14 mouse cellular contexts compared by ENCODE assay signal in genomic region chr14:57084180-57084668, GRCm38 (mm10). TPM values are rescaled to one million over a fixed set of nuclear protein-coding genes. Genes with fewer than 3 reads are reported as not detected.
DNase-seq lines count a peak whose midpoint lies in the region; ATAC-seq and TF ChIP-seq lines count a peak whose summit lies in the region.
"Had no signal": no experiment of that assay in that cellular context is flagged by ENCODE, and none has a peak within 500 bp of the region (broad histone marks: within the 10 kb centered on the region; RNA-seq: fewer than 3 reads in every experiment).

No protein-coding gene starts in this region.

- H3K4me2 ChIP-seq in embryonic facial prominence, embryonic 15.5 days (replicated peaks), result no peak overlapping the region
- 0 out of 2 replicates have a peak overlapping the region, but pooled peaks have one; percentile 9 for H3K4me2 ChIP-seq in kidney, postnatal 0 days (ENCODE audit: low read length)
- no peak overlapping the region for H3K4me2 ChIP-seq in lung, embryonic 16.5 days (ENCODE audit: low read depth, low read length)
- no peak overlapping the region for H3K4me2 ChIP-seq in hindbrain, postnatal 0 days (ENCODE audit: low read depth, low read length)
- H3K4me2 ChIP-seq: liver, embryonic 15.5 days had no signal

- no peak for TF ChIP-seq CTCF in kidney, postnatal 0 days (IDR thresholded peaks at IDR 0.05; ENCODE audit: low read depth)
- TF ChIP-seq CTCF in hindbrain, postnatal 0 days (IDR thresholded peaks at IDR 0.05; ENCODE audit: low read depth), result no peak

- DNase-seq in 416B (ENCODE audit: low read depth), result peak; percentile 59
- peak; percentile 79 for DNase-seq in kidney, postnatal 0 days (ENCODE audit: low spot score)
- DNase-seq in thymus, postnatal 4 days, result no peak
- no peak for DNase-seq in hindbrain, postnatal 0 days (ENCODE audit: low spot score)
- DNase-seq in frontal cortex, postnatal 25 days (ENCODE audit: low spot score in 2 of 2), result no peak
- DNase-seq in adrenal gland, postnatal 25 days, result no peak
- DNase-seq: adrenal gland, adult 2 months; cerebellum, adult 8-10 months; retina, postnatal 1 day had no signal

- H3K4me1 ChIP-seq in embryonic facial prominence, embryonic 15.5 days, result 0 out of 2 replicates have a peak, but pooled peaks cover 9% of the 10 kb centered on the region
- 0 out of 2 replicates have a peak, but pooled peaks cover 4% of the 10 kb centered on the region for H3K4me1 ChIP-seq in kidney, postnatal 0 days (replicated peaks; ENCODE audit: insufficient read depth, low read length)
- peaks cover 21% of the 10 kb centered on the region for H3K4me1 ChIP-seq in lung, embryonic 16.5 days (replicated peaks; ENCODE audit: control insufficient read depth, insufficient read depth, low read length)
- H3K4me1 ChIP-seq in hindbrain, postnatal 0 days (ENCODE audit: insufficient read depth, low read length), result no peaks in the 10 kb centered on the region

- H3K36me3 ChIP-seq in embryonic facial prominence, embryonic 15.5 days, result no peaks in the 10 kb centered on the region
- H3K36me3 ChIP-seq in kidney, postnatal 0 days (ENCODE audit: insufficient read depth, low read length), result no peaks in the 10 kb centered on the region
- H3K36me3 ChIP-seq in lung, embryonic 16.5 days (ENCODE audit: control insufficient read depth, insufficient read depth, low read length), result no peaks in the 10 kb centered on the region
- no peaks in the 10 kb centered on the region for H3K36me3 ChIP-seq in hindbrain, postnatal 0 days (ENCODE audit: insufficient read depth, low read length)
- H3K36me3 ChIP-seq: liver, embryonic 15.5 days had no signal

- H3K9me3 ChIP-seq in embryonic facial prominence, embryonic 15.5 days (replicated peaks), result no peaks in the 10 kb centered on the region
- no peaks in the 10 kb centered on the region for H3K9me3 ChIP-seq in kidney, postnatal 0 days (replicated peaks; ENCODE audit: low read length)
- H3K9me3 ChIP-seq in lung, embryonic 16.5 days (ENCODE audit: control insufficient read depth, low read length), result no peaks in the 10 kb centered on the region
- H3K9me3 ChIP-seq in hindbrain, postnatal 0 days (ENCODE audit: low read length), result no peaks in the 10 kb centered on the region
- H3K9me3 ChIP-seq: liver, embryonic 15.5 days had no signal

- H3K27ac ChIP-seq in embryonic facial prominence, embryonic 15.5 days (replicated peaks), result no peak overlapping the region
- H3K27ac ChIP-seq in kidney, postnatal 0 days, result peak overlapping the region; percentile 73
- peak overlapping the region; percentile 42 for H3K27ac ChIP-seq in lung, embryonic 16.5 days (ENCODE audit: low read length)
- no peak overlapping the region for H3K27ac ChIP-seq in hindbrain, postnatal 0 days
- H3K27ac ChIP-seq: liver, embryonic 15.5 days had no signal

- H3K4me3 ChIP-seq in embryonic facial prominence, embryonic 15.5 days (replicated peaks), result no peak overlapping the region
- no peak overlapping the region for H3K4me3 ChIP-seq in kidney, postnatal 0 days (replicated peaks; ENCODE audit: low read depth, low read length)
- no peak overlapping the region for H3K4me3 ChIP-seq in lung, embryonic 16.5 days (ENCODE audit: low read length)
- H3K4me3 ChIP-seq in hindbrain, postnatal 0 days (ENCODE audit: low read length), result no peak overlapping the region
- H3K4me3 ChIP-seq: liver, embryonic 15.5 days had no signal

- H3K27me3 ChIP-seq in embryonic facial prominence, embryonic 15.5 days, result no peaks in the 10 kb centered on the region
- H3K27me3 ChIP-seq in kidney, postnatal 0 days (ENCODE audit: insufficient read depth, low read length), result no peaks in the 10 kb centered on the region
- H3K27me3 ChIP-seq in lung, embryonic 16.5 days (ENCODE audit: control insufficient read depth, insufficient read depth, low read depth, low read length), result no peaks in the 10 kb centered on the region
- H3K27me3 ChIP-seq in hindbrain, postnatal 0 days (ENCODE audit: insufficient read depth, low read length), result no peaks in the 10 kb centered on the region
- H3K27me3 ChIP-seq: liver, embryonic 15.5 days had no signal

- WGBS in embryonic facial prominence, embryonic 15.5 days, result 29% methylated on average over 11 of the region's 11 CpGs
- WGBS in kidney, postnatal 0 days, result 11% methylated on average over 11 of the region's 11 CpGs
- 7% methylated on average over 11 of the region's 11 CpGs for WGBS in lung, embryonic 16.5 days
- 71% methylated on average over 11 of the region's 11 CpGs for WGBS in hindbrain, postnatal 0 days

- H3K9ac ChIP-seq in embryonic facial prominence, embryonic 15.5 days, result no peak overlapping the region
- no peak overlapping the region for H3K9ac ChIP-seq in kidney, postnatal 0 days (ENCODE audit: low read depth, low read length)
- H3K9ac ChIP-seq in lung, embryonic 16.5 days (ENCODE audit: low read length), result no peak overlapping the region
- H3K9ac ChIP-seq in hindbrain, postnatal 0 days (replicated peaks; ENCODE audit: low read length), result no peak overlapping the region
- H3K9ac ChIP-seq: liver, embryonic 15.5 days had no signal

- 0 out of 2 replicates have a peak, but pooled peaks have one; percentile 24 for ATAC-seq in embryonic facial prominence, embryonic 15.5 days (ENCODE audit: insufficient number of reproducible peaks, low FRiP score, low TSS enrichment, low read depth)
- peak; percentile 50; the same call in 1 of the 2 replicates for ATAC-seq in kidney, postnatal 0 days (replicated peaks; ENCODE audit: low FRiP score, low read depth)
- ATAC-seq in lung, embryonic 16.5 days (ENCODE audit: low read depth), result peak; percentile 56
- ATAC-seq in hindbrain, postnatal 0 days, result no peak

RNA-seq across cellular contexts. Expression of gene Gjb2, which starts 20.3 kb away (rescaled TPM):
- polyA plus RNA-seq in embryonic facial prominence, embryonic 15.5 days (2015; fragmentation: Nextera tagmentation; extraction: Ambion mirVana), result 53.0 and 54.3 TPM in 2 replicates
- polyA plus RNA-seq in kidney, postnatal 0 days (2015; fragmentation: Nextera tagmentation; extraction: Ambion mirVana), result 10.5 and 11.6 TPM in 2 replicates
- polyA plus RNA-seq in lung, embryonic 16.5 days (2015; fragmentation: Nextera tagmentation; extraction: Ambion mirVana), result 1.3 and 1.8 TPM in 2 replicates
- 9.9 and 11.4 TPM in 2 replicates for total RNA-seq in hindbrain, postnatal 0 days (2014; rRNA removed)
- polyA plus RNA-seq in hindbrain, postnatal 0 days (2015; fragmentation: Nextera tagmentation; extraction: Ambion mirVana), result 19.1 TPM in 2 replicates
- 20.6 and 30.1 TPM in 2 replicates for total RNA-seq in adrenal gland, postnatal 25 days (2021)

RNA-seq across cellular contexts. Expression of gene Gja3, which starts 26.3 kb away (rescaled TPM):
- polyA plus RNA-seq in embryonic facial prominence, embryonic 15.5 days (2015; fragmentation: Nextera tagmentation; extraction: Ambion mirVana), result 9.5 and 13.0 TPM in 2 replicates
- 9.8 and 10.3 TPM in 2 replicates for polyA plus RNA-seq in kidney, postnatal 0 days (2015; fragmentation: Nextera tagmentation; extraction: Ambion mirVana)
- polyA plus RNA-seq in lung, embryonic 16.5 days (2015; fragmentation: Nextera tagmentation; extraction: Ambion mirVana), result 6.0 and 7.5 TPM in 2 replicates
- total RNA-seq in hindbrain, postnatal 0 days (2014; rRNA removed), result 0.52 TPM in 1 of 2 replicates, not detected in the other
- 0.76 and 1.4 TPM in 2 replicates for polyA plus RNA-seq in hindbrain, postnatal 0 days (2015; fragmentation: Nextera tagmentation; extraction: Ambion mirVana)
- not detected in 2 replicates for total RNA-seq in adrenal gland, postnatal 25 days (2021)
- total RNA-seq: adrenal gland, adult 2 months had no signal

RNA-seq across cellular contexts. Expression of gene Gm4491, which starts 31.5 kb away (rescaled TPM):
- polyA plus RNA-seq in embryonic facial prominence, embryonic 15.5 days (2015; fragmentation: Nextera tagmentation; extraction: Ambion mirVana), result 0.14 TPM in 1 of 2 replicates, not detected in the other
- polyA plus RNA-seq in kidney, postnatal 0 days (2015; fragmentation: Nextera tagmentation; extraction: Ambion mirVana), result not detected in 2 replicates
- not detected in 2 replicates for polyA plus RNA-seq in lung, embryonic 16.5 days (2015; fragmentation: Nextera tagmentation; extraction: Ambion mirVana)
- 0.11 TPM in 1 of 2 replicates, not detected in the other for total RNA-seq in hindbrain, postnatal 0 days (2014; rRNA removed)
- 0.11 TPM in 1 of 2 replicates, not detected in the other for polyA plus RNA-seq in hindbrain, postnatal 0 days (2015; fragmentation: Nextera tagmentation; extraction: Ambion mirVana)
- not detected in 2 replicates for total RNA-seq in adrenal gland, postnatal 25 days (2021)
- total RNA-seq: adrenal gland, adult 2 months; ES-E14 had no signal
- polyA plus RNA-seq: adrenal gland, adult 2 months; gonadal fat pad, adult 2 months; liver, embryonic 15.5 days had no signal

RNA-seq across cellular contexts. Expression of gene Gjb6, which starts 49.2 kb away (rescaled TPM):
- polyA plus RNA-seq in embryonic facial prominence, embryonic 15.5 days (2015; fragmentation: Nextera tagmentation; extraction: Ambion mirVana), result 19.4 and 24.8 TPM in 2 replicates
- polyA plus RNA-seq in kidney, postnatal 0 days (2015; fragmentation: Nextera tagmentation; extraction: Ambion mirVana), result 1.2 and 1.9 TPM in 2 replicates
- 0.16 and 0.39 TPM in 2 replicates for polyA plus RNA-seq in lung, embryonic 16.5 days (2015; fragmentation: Nextera tagmentation; extraction: Ambion mirVana)
- 19.5 and 25.6 TPM in 2 replicates for total RNA-seq in hindbrain, postnatal 0 days (2014; rRNA removed)
- 29.6 and 30.6 TPM in 2 replicates for polyA plus RNA-seq in hindbrain, postnatal 0 days (2015; fragmentation: Nextera tagmentation; extraction: Ambion mirVana)
- not detected in 2 replicates for total RNA-seq in adrenal gland, postnatal 25 days (2021)
- total RNA-seq: adrenal gland, adult 2 months; ES-E14 had no signal
- polyA plus RNA-seq: adrenal gland, adult 2 months; liver, embryonic 15.5 days had no signal

Comparison
In these comparisons a context has a peak if more than half of its experiments do, and no peak if none do; other contexts are left out.
1. DNase-seq: peak in 416B (single experiment) and kidney, postnatal 0 days (single experiment); none in thymus, postnatal 4 days (single experiment), hindbrain, postnatal 0 days (single experiment), frontal cortex, postnatal 25 days (0 of 2) and adrenal gland, postnatal 25 days (single experiment).
2. H3K27ac ChIP-seq: peak in kidney, postnatal 0 days (single experiment) and lung, embryonic 16.5 days (single experiment); none in embryonic facial prominence, embryonic 15.5 days (single experiment) and hindbrain, postnatal 0 days (single experiment).